Mouse (Mus musculus) hindbrain, embryonic 12.5 days (tissue): ENCODE measurements around the gene Abhd11. TPM values are rescaled to one million over a fixed set of nuclear protein-coding genes. Genes with fewer than 3 reads are reported as not detected.

Experiments
- ATAC-seq: fragments of 200-750 bp; cut with Nextera tagmentation; 2 replicates; pipeline ENCODE4 v1.8.0; 2017; ENCODE audit warnings: moderate TSS enrichment; ENCODE audit not compliant: low FRiP score
- H3K27ac ChIP-seq: fragments of 300-500 bp; sonication (generic); 2 replicates; pipeline ENCODE4 v1.5.1; 2016; ENCODE audit warnings: mild to moderate bottlenecking
- H3K27me3 ChIP-seq: fragments of 300-500 bp; sonication (generic); 2 replicates; pipeline ENCODE4 v1.6.1; 2016; ENCODE audit warnings: mild to moderate bottlenecking
- H3K36me3 ChIP-seq: fragments of 300-500 bp; sonication (generic); 2 replicates; pipeline ENCODE4 v1.6.1; 2016; ENCODE audit warnings: mild to moderate bottlenecking
- H3K4me1 ChIP-seq: fragments of 300-500 bp; sonication (generic); 2 replicates; pipeline ENCODE4 v1.6.1; 2016
- H3K4me2 ChIP-seq: fragments of 300-500 bp; sonication (generic); replicated peaks from 2 replicates; pipeline ENCODE4 v1.6.1; 2016; ENCODE audit warnings: mild to moderate bottlenecking
- H3K4me3 ChIP-seq: fragments of 300-500 bp; sonication (generic); 2 replicates; pipeline ENCODE4 v1.5.1; 2016; ENCODE audit warnings: mild to moderate bottlenecking
- H3K9ac ChIP-seq: fragments of 300-500 bp; sonication (generic); 2 replicates; pipeline ENCODE4 v1.6.1; 2016; ENCODE audit warnings: mild to moderate bottlenecking, moderate library complexity
- H3K9me3 ChIP-seq: fragments of 300-500 bp; sonication (generic); replicated peaks from 2 replicates; pipeline ENCODE4 v1.6.1; 2016; ENCODE audit warnings: mild to moderate bottlenecking
- WGBS: fragments of 180-500 bp; shearing (Covaris S2); methylation state at CpG from one replicate; pipeline ENCODE4 v1.1.7; 2016; 5-methylcytosine and 5-hydroxymethylcytosine counted together
- polyA plus RNA-seq: library from polyadenylated mRNA; unstranded; fragments of >200 nt; fragmentation: Nextera tagmentation; extraction: Ambion mirVana; gene quantifications from 2 replicates; pipeline ENCODE4 v1.2.1, GENCODE M21; 2016

Gene Abhd11
- polyA plus RNA-seq, 1 experiment from 2014 or later, result 51.0 TPM

DNA sequence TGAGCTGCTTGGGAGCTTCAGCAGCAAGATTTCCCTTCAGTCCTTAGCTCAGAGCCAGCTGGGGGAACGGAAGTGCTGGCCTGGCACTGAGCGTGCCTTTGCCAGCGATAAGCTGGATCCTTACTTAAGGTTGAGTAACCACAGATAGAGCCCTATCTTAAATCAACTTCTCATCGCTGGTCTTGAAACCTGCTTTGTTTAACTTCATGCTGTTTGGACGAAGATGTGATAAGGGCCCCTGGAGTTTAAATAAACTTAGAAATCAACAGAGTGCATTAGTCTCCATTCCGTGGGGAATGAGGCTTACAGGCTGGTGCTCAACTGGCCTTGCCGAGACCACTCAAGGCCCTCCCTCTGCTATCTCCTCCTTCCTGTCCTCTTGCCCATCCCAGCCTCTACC, 34.7 kb upstream of the Abhd11 start:
- H3K4me3 ChIP-seq, result no peak overlapping the region
- WGBS, result 68% methylated on average over 7 of the region's 7 CpGs
- no peak overlapping the region for H3K27ac ChIP-seq
- H3K36me3 ChIP-seq, result no peaks in the 10 kb centered on the region
- H3K9me3 ChIP-seq, result no peaks in the 10 kb centered on the region
- H3K9ac ChIP-seq, result no peak overlapping the region
- 0 out of 2 replicates have a peak, but pooled peaks cover 3% of the 10 kb centered on the region for H3K27me3 ChIP-seq
- no peak overlapping the region for H3K4me2 ChIP-seq
- ATAC-seq, result no peak
- H3K4me1 ChIP-seq, result no peaks in the 10 kb centered on the region

GRCm38 (mm10) chr5:134974921-134975320, 34.0 kb upstream of the Abhd11 start:
- ATAC-seq, result no peak
- Histone ChIP-seq H3K9ac (no peak overlapping the region), H3K4me2 (no peak overlapping the region), H3K4me1 (no peaks in the 10 kb centered on the region), H3K27me3 (0 out of 2 replicates have a peak, but pooled peaks cover 3% of the 10 kb centered on the region), H3K27ac (no peak overlapping the region), H3K9me3 (no peaks in the 10 kb centered on the region), H3K4me3 (no peak overlapping the region), H3K36me3 (no peaks in the 10 kb centered on the region)
- 55% methylated on average over 2 of the region's 2 CpGs for WGBS

DNA sequence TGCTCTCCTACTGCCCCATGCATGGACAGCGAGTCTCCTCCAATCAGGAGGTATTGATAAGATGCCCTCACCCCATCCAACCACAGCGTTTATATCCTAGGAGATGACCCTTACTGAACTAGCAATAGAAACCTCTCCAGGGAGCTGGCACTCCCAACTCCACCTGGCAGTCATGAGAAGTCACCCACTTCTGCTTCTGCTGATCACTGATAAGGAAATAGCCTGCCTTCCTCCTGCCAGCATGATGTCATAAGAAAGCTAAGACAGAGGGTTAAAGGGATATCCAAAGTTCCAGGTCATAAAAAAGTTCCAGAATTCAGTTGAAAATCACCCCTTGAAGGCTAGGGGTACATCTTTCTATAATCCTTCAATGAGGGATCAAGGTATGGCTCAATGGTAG, 32.8 kb upstream of the Abhd11 start:
- H3K4me3 ChIP-seq, result no peak overlapping the region
- no peak overlapping the region for H3K27ac ChIP-seq
- H3K9ac ChIP-seq, result no peak overlapping the region
- no peaks in the 10 kb centered on the region for H3K4me1 ChIP-seq
- H3K4me2 ChIP-seq, result no peak overlapping the region
- WGBS, result 96% methylated on average over 2 of the region's 2 CpGs
- no peaks in the 10 kb centered on the region for H3K36me3 ChIP-seq
- 0 out of 2 replicates have a peak, but pooled peaks cover 3% of the 10 kb centered on the region for H3K27me3 ChIP-seq
- no peak for ATAC-seq
- H3K9me3 ChIP-seq, result no peaks in the 10 kb centered on the region

DNA sequence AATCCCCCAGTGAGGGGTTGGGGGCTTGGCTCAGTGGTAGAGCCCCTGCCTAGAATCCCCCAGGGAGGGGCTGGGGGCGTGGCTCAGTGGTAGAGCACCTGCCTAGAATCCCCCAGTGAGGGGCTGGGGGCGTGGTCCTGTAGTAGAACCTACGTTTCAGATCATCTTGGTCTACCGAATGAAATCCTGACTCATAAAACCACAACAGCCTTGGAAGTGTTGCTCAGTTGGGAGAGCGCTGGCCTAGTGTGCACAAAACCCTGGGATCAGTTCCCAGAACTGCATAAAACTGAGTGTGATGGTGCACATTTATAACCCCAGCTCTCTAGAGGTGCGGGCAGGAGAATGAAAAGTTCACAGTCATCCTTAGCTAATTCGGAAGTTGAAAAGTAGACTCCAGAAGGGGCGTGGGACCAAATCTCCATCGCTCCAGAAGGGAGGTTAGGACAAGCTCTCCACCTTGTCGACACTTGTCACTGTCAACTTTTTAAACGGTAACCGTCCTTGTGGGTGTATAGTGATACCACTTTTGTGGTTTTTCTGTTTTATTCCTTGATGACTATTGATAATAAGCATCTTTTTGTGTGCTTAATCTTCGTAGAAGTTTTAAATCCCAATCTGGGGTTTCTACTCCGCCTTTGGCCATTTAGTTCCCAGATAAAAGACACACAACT, 32.2 kb upstream of the Abhd11 start:
- Histone ChIP-seq H3K36me3 (no peaks in the 10 kb centered on the region), H3K4me1 (no peaks in the 10 kb centered on the region), H3K4me3 (no peak overlapping the region), H3K9me3 (no peaks in the 10 kb centered on the region), H3K27me3 (0 out of 2 replicates have a peak, but pooled peaks cover 3% of the 10 kb centered on the region), H3K9ac (no peak overlapping the region), H3K4me2 (no peak overlapping the region), H3K27ac (no peak overlapping the region)
- no peak for ATAC-seq
- 84% methylated on average over 14 of the region's 14 CpGs for WGBS

DNA sequence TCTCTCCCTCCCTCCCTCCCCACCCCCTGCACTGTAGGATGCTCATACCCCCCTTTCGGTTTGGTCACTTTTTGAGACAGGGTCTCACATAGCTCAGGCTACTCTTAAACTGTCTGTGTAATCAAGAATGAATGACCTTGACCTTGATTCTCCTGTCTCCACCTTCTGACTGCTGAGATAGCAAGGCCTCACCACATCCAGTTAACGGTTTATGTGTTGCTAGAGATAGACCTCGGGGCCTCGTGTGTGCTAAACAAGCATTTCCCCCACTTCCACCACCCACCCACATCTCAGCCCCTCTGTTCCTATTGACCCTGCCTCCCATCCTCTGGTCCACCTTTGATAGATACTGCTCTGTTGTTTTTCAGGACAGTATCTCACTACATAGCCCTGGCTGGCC, 31.1 kb upstream of the Abhd11 start:
- 0 out of 2 replicates have a peak, but pooled peaks cover 3% of the 10 kb centered on the region for H3K27me3 ChIP-seq
- WGBS, result 91% methylated on average over 4 of the region's 4 CpGs
- H3K36me3 ChIP-seq, result no peaks in the 10 kb centered on the region
- H3K9ac ChIP-seq, result no peak overlapping the region
- H3K27ac ChIP-seq, result no peak overlapping the region
- H3K4me3 ChIP-seq, result no peak overlapping the region
- H3K4me1 ChIP-seq, result no peaks in the 10 kb centered on the region
- H3K9me3 ChIP-seq, result no peaks in the 10 kb centered on the region
- ATAC-seq, result no peak
- H3K4me2 ChIP-seq, result no peak overlapping the region

- H3K27ac ChIP-seq, result no peak overlapping the region
- WGBS, result 63% methylated on average over 10 of the region's 10 CpGs
- no peaks in the 10 kb centered on the region for H3K9me3 ChIP-seq
- peaks cover 20% of the 10 kb centered on the region for H3K27me3 ChIP-seq
- H3K4me2 ChIP-seq, result no peak overlapping the region
- no peaks in the 10 kb centered on the region for H3K36me3 ChIP-seq
- ATAC-seq, result no peak
- no peak overlapping the region for H3K9ac ChIP-seq
- H3K4me3 ChIP-seq, result no peak overlapping the region
- H3K4me1 ChIP-seq, result peaks cover 13% of the 10 kb centered on the region
Measured at GRCm38 (mm10) chr5:134981149-134981548, 27.8 kb upstream of the Abhd11 start.

GRCm38 (mm10) chr5:134983111-134983510, 25.8 kb upstream of the Abhd11 start:
- H3K4me2 ChIP-seq, result no peak overlapping the region
- WGBS, result 90% methylated on average over 1 of the region's 1 CpGs
- ATAC-seq, result no peak

GRCm38 (mm10) chr5:134983771-134984170, 25.2 kb upstream of the Abhd11 start:
- ATAC-seq, result no peak
- no peaks in the 10 kb centered on the region for H3K9me3 ChIP-seq
- H3K4me1 ChIP-seq, result peaks cover 24% of the 10 kb centered on the region
- no peak overlapping the region for H3K9ac ChIP-seq
- H3K4me2 ChIP-seq, result no peak overlapping the region
- peaks cover 45% of the 10 kb centered on the region for H3K27me3 ChIP-seq
- H3K36me3 ChIP-seq, result no peaks in the 10 kb centered on the region
- no peak overlapping the region for H3K27ac ChIP-seq
- H3K4me3 ChIP-seq, result no peak overlapping the region
- 12% methylated on average over 3 of the region's 3 CpGs for WGBS

More at GRCm38 (mm10) chr5:134983111-134983510, 25.8 kb upstream of the Abhd11 start:
- Histone ChIP-seq H3K4me3 (no peak overlapping the region), H3K9me3 (no peaks in the 10 kb centered on the region), H3K4me1 (peaks cover 24% of the 10 kb centered on the region), H3K27me3 (peaks cover 40% of the 10 kb centered on the region), H3K27ac (no peak overlapping the region), H3K36me3 (no peaks in the 10 kb centered on the region), H3K9ac (no peak overlapping the region)

DNA sequence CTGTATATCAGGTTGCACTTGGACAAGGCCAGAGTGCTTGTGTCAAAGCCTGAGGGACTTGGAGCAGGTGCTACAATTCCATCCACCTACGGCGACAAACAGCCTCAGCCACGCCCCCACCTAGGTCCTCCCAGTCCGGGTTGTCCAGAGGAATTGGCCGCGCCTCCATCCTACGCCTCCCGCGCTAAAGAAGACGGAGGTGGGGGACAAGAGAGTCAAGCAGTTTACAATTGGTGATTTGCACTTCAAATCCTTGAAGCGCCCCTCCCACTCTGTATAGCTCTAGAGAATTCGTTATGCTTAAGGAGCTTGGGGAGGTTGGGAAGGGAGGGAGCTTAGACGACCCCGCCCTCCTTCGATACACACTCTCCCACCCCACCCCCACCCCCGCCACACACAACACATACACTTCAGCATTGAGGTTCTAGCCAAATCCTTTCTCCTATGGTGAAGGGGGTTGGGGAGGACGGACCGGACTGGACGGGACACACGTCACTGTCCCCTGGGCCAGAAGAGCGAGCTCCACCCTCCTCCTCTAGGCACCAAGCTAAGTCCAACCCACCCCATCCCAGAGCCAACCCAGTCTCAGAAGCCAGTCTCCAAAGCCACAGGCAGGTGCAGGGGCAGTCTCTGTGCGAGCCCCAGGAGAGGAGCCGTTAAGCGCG, 23.2 kb upstream of the Abhd11 start, which contains the start of gene Cldn3:
Gene Cldn3, plus strand, starts transcription at position 582 of the 665 bp plus-strand sequence.
- H3K27me3 ChIP-seq, result peaks cover 62% of the 10 kb centered on the region
- ATAC-seq, result 0 out of 2 replicates have a peak, but pooled peaks have one; percentile 32
- no peak within 1 kb of the TSS for H3K27ac ChIP-seq
- WGBS, result 2% methylated on average over 25 of the region's 25 CpGs
- H3K9ac ChIP-seq, result peak within 1 kb of the TSS; percentile 39; the same call in 1 of the 2 replicates
- H3K4me3 ChIP-seq, result peak within 1 kb of the TSS; percentile 22
- H3K9me3 ChIP-seq, result no peaks in the 10 kb centered on the region
- H3K4me1 ChIP-seq, result peaks cover 24% of the 10 kb centered on the region
- peak within 1 kb of the TSS; percentile 43 for H3K4me2 ChIP-seq
- H3K36me3 ChIP-seq, result no peaks in the 10 kb centered on the region

- WGBS, result 4% methylated on average over 79 of the region's 79 CpGs
Measured at GRCm38 (mm10) chr5:134986298-134987268, 22.4 kb upstream of the Abhd11 start.

DNA sequence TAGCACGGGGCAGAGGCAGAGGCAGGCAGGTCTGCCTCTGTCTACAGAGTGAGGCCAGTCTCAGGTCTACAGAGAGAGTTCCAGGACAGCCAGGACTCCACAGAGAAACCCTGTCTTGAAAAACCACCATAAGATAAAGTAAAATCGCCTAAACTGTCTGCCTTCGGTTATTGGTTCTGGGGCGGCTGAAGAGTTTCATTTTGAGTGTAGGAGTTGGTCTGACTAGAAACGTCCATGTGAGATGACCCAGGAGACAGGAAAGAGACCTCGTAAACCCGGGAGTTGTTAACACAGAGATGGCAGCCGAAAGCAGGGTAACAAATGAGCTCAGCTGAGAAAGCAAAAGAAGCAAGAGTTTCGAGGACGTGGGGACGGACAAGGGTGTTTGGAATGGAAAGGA, 19.8 kb upstream of the Abhd11 start:
- WGBS, result 73% methylated on average over 11 of the region's 11 CpGs
- H3K9me3 ChIP-seq, result no peaks in the 10 kb centered on the region
- H3K9ac ChIP-seq, result no peak overlapping the region
- no peak overlapping the region for H3K4me2 ChIP-seq
- no peak for ATAC-seq
- no peak overlapping the region for H3K27ac ChIP-seq
- H3K36me3 ChIP-seq, result no peaks in the 10 kb centered on the region
- H3K27me3 ChIP-seq, result peaks cover 61% of the 10 kb centered on the region
- H3K4me3 ChIP-seq, result no peak overlapping the region
- peaks cover 22% of the 10 kb centered on the region for H3K4me1 ChIP-seq

More at GRCm38 (mm10) chr5:134986298-134987268, 22.4 kb upstream of the Abhd11 start:
- peak overlapping the region; percentile 39; the same call in 1 of the 2 replicates for H3K9ac ChIP-seq
- no peaks in the 10 kb centered on the region for H3K36me3 ChIP-seq
- peak overlapping the region; percentile 43 for H3K4me2 ChIP-seq
- H3K4me1 ChIP-seq, result peaks cover 24% of the 10 kb centered on the region
- peaks cover 62% of the 10 kb centered on the region for H3K27me3 ChIP-seq
- H3K9me3 ChIP-seq, result no peaks in the 10 kb centered on the region
- no peak overlapping the region for H3K27ac ChIP-seq
- H3K4me3 ChIP-seq, result peak overlapping the region; percentile 22
- no peak for ATAC-seq

GRCm38 (mm10) chr5:134989741-134990140, 19.2 kb upstream of the Abhd11 start:
- H3K4me2 ChIP-seq, result no peak overlapping the region
- no peaks in the 10 kb centered on the region for H3K9me3 ChIP-seq
- H3K36me3 ChIP-seq, result no peaks in the 10 kb centered on the region
- ATAC-seq, result no peak
- H3K4me3 ChIP-seq, result no peak overlapping the region
- peaks cover 19% of the 10 kb centered on the region for H3K4me1 ChIP-seq
- peaks cover 56% of the 10 kb centered on the region for H3K27me3 ChIP-seq
- H3K9ac ChIP-seq, result no peak overlapping the region
- H3K27ac ChIP-seq, result no peak overlapping the region
- 68% methylated on average over 6 of the region's 6 CpGs for WGBS
